Mouse (Mus musculus) neural tube, embryonic 15.5 days (tissue): Measurements from ENCODE around the gene Tctn1. TPM values are rescaled to one million over a fixed set of nuclear protein-coding genes. Genes with fewer than 3 reads are reported as not detected.

Experiments
- ATAC-seq: fragments of 200-750 bp; cut with Nextera tagmentation; 2 replicates; pipeline ENCODE4 v1.8.0; 2017; ENCODE audit warnings: mild to moderate bottlenecking, moderate TSS enrichment, moderate library complexity; ENCODE audit not compliant: low FRiP score
- H3K27ac ChIP-seq: fragments of 300-500 bp; sonication (generic); replicated peaks from 2 replicates; pipeline ENCODE4 v1.5.1; 2015; ENCODE audit warnings: mild to moderate bottlenecking, inconsistent platforms
- H3K27me3 ChIP-seq: fragments of 300-500 bp; sonication (generic); replicated peaks from 2 replicates; pipeline ENCODE4 v1.6.1; 2015; ENCODE audit warnings: inconsistent platforms
- H3K36me3 ChIP-seq: fragments of 300-500 bp; sonication (generic); 2 replicates; pipeline ENCODE4 v1.6.1; 2015; ENCODE audit warnings: inconsistent platforms
- H3K4me1 ChIP-seq: fragments of 300-500 bp; sonication (generic); 2 replicates; pipeline ENCODE4 v1.6.1; 2015; ENCODE audit warnings: inconsistent platforms
- H3K4me2 ChIP-seq: fragments of 300-500 bp; sonication (generic); 2 replicates; pipeline ENCODE4 v1.6.1; 2015; ENCODE audit warnings: inconsistent platforms, mild to moderate bottlenecking, moderate library complexity
- H3K4me3 ChIP-seq: fragments of 300-500 bp; sonication (generic); replicated peaks from 2 replicates; pipeline ENCODE4 v1.5.1; 2015; ENCODE audit warnings: mild to moderate bottlenecking, inconsistent platforms
- H3K9ac ChIP-seq: fragments of 300-500 bp; sonication (generic); replicated peaks from 2 replicates; pipeline ENCODE4 v1.6.1; 2015; ENCODE audit warnings: mild to moderate bottlenecking, inconsistent platforms
- H3K9me3 ChIP-seq: fragments of 300-500 bp; sonication (generic); replicated peaks from 2 replicates; pipeline ENCODE4 v1.6.1; 2016; ENCODE audit warnings: inconsistent platforms
- WGBS: fragments of 180-500 bp; shearing (Covaris S2); methylation state at CpG from one replicate; pipeline ENCODE4 v1.1.7; 2015; ENCODE audit warnings: mixed read lengths; 5-methylcytosine and 5-hydroxymethylcytosine counted together
- polyA plus RNA-seq: library from polyadenylated mRNA; unstranded; fragments of >200 nt; fragmentation: Nextera tagmentation; extraction: Ambion mirVana; gene quantifications from 2 replicates; pipeline ENCODE4 v1.2.1, GENCODE M21; 2015

The Tctn1 gene
- polyA plus RNA-seq, 1 experiment from 2014 or later, result 5.8 TPM

GRCm38 (mm10) chr5:122265942-122266341, 1.7 kb upstream of the Tctn1 start:
- Histone ChIP-seq H3K27me3 (no peaks in the 10 kb centered on the region), H3K4me3 (no peak overlapping the region), H3K36me3 (no peaks in the 10 kb centered on the region), H3K9me3 (no peaks in the 10 kb centered on the region), H3K4me1 (peaks cover 19% of the 10 kb centered on the region), H3K9ac (no peak overlapping the region), H3K27ac (no peak overlapping the region), H3K4me2 (no peak overlapping the region)
- 92% methylated on average over 2 of the region's 2 CpGs for WGBS
- no peak for ATAC-seq

- no peak overlapping the region for H3K9ac ChIP-seq
- no peaks in the 10 kb centered on the region for H3K36me3 ChIP-seq
- no peak overlapping the region for H3K4me3 ChIP-seq
- WGBS, result 80% methylated on average over 3 of the region's 3 CpGs
- H3K9me3 ChIP-seq, result no peaks in the 10 kb centered on the region
- no peak for ATAC-seq
- no peaks in the 10 kb centered on the region for H3K27me3 ChIP-seq
- peak overlapping the region; percentile 73; the same call in 1 of the 2 replicates for H3K4me2 ChIP-seq
- H3K27ac ChIP-seq, result no peak overlapping the region
- H3K4me1 ChIP-seq, result peaks cover 25% of the 10 kb centered on the region
Measured at GRCm38 (mm10) chr5:122265187-122265586, 927 bp upstream of the Tctn1 start.

DNA sequence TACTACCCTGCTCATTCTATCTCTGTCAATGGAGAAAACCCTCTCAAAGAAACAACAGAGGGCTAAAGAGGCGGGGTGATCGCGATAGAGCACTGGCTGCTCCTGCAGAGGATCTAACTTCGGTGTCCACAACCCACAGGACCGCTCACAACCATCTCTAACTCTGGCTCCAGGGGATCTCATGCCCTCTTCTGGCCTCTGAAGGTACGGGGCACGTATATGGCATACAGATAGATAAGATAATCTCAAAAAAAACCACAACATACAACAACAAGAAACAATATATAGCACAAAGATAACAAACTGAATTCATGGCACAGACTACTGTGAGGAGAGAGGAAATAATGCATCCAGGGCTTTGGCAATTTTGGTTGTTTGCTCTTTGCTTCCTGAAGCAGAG, 2.2 kb downstream of the Tctn1 start:
- Histone ChIP-seq H3K4me3 (no peak overlapping the region), H3K27ac (no peak overlapping the region), H3K9ac (no peak overlapping the region; the same call in 1 of the 2 replicates), H3K4me2 (0 out of 2 replicates have a peak overlapping the region, but pooled peaks have one; percentile 13), H3K27me3 (no peaks in the 10 kb centered on the region), H3K4me1 (peaks cover 25% of the 10 kb centered on the region), H3K36me3 (peaks cover 22% of the 10 kb centered on the region), H3K9me3 (no peaks in the 10 kb centered on the region)
- WGBS, result 42% methylated on average over 7 of the region's 7 CpGs
- no peak for ATAC-seq

DNA sequence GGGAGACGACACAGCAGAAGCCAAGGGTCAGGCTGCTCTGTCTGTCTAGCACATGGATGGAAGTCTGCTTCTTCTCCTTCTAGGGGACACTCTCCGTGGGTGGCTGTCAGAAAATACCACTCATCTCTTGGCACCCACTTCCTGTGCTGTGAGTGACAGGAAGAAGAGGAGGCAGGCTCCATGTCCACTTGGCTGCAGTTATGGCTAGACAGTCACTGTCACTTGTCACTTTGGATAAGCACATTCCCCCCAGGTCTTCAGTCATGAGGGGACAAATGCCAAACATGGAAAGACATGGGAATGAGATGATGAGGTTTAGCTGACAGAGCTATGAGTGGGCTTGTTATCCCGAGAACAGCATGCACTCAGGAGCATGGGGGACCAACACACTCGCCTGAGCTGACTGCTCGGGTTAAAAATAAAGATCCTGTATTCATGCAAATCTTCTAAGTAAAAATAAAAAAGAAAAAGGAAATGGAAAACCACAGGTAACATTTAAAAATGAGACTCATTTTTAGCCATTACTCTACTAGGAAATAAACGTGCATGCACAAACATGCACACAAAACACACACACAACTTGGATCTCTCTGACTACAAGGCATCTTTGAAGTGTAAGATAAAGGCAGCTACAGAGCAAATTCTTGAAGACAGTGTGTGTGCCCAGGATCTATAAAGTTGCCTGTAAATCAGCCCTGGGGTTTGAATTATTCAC, 6.1 kb downstream of the Tctn1 start:
- no peaks in the 10 kb centered on the region for H3K9me3 ChIP-seq
- no peak for ATAC-seq
- no peak overlapping the region for H3K9ac ChIP-seq
- peaks cover 16% of the 10 kb centered on the region for H3K4me1 ChIP-seq
- no peak overlapping the region for H3K27ac ChIP-seq
- H3K27me3 ChIP-seq, result no peaks in the 10 kb centered on the region
- H3K4me3 ChIP-seq, result no peak overlapping the region
- WGBS, result 87% methylated on average over 6 of the region's 6 CpGs
- no peak overlapping the region for H3K4me2 ChIP-seq
- H3K36me3 ChIP-seq, result peaks cover 57% of the 10 kb centered on the region

- H3K27me3 ChIP-seq, result no peaks in the 10 kb centered on the region
- no peak for ATAC-seq
- H3K9ac ChIP-seq, result no peak overlapping the region
- no peak overlapping the region for H3K4me3 ChIP-seq
- WGBS, result 74% methylated on average over 17 of the region's 17 CpGs
- no peaks in the 10 kb centered on the region for H3K4me1 ChIP-seq
- no peak overlapping the region for H3K27ac ChIP-seq
- peaks cover 70% of the 10 kb centered on the region for H3K36me3 ChIP-seq
- no peak overlapping the region for H3K4me2 ChIP-seq
- no peaks in the 10 kb centered on the region for H3K9me3 ChIP-seq
Measured at GRCm38 (mm10) chr5:122251895-122252606, 12.2 kb downstream of the Tctn1 start.

- no peaks in the 10 kb centered on the region for H3K9me3 ChIP-seq
- no peak overlapping the region for H3K9ac ChIP-seq
- no peak overlapping the region for H3K4me2 ChIP-seq
- peaks cover 44% of the 10 kb centered on the region for H3K36me3 ChIP-seq
- no peak overlapping the region for H3K27ac ChIP-seq
- peaks cover 5% of the 10 kb centered on the region for H3K4me1 ChIP-seq
- WGBS, result 92% methylated on average over 4 of the region's 4 CpGs
- H3K4me3 ChIP-seq, result no peak overlapping the region
- no peak for ATAC-seq
- H3K27me3 ChIP-seq, result no peaks in the 10 kb centered on the region
Measured at GRCm38 (mm10) chr5:122249281-122249680, 15.0 kb downstream of the Tctn1 start.

GRCm38 (mm10) chr5:122247934-122248333, 16.3 kb downstream of the Tctn1 start:
- no peak for ATAC-seq
- H3K9ac ChIP-seq, result no peak overlapping the region
- no peak overlapping the region for H3K4me3 ChIP-seq
- no peaks in the 10 kb centered on the region for H3K9me3 ChIP-seq
- H3K27me3 ChIP-seq, result no peaks in the 10 kb centered on the region
- no peak overlapping the region for H3K27ac ChIP-seq
- peaks cover 34% of the 10 kb centered on the region for H3K36me3 ChIP-seq
- WGBS, result 94% methylated on average over 7 of the region's 7 CpGs
- H3K4me2 ChIP-seq, result no peak overlapping the region
- peaks cover 16% of the 10 kb centered on the region for H3K4me1 ChIP-seq

DNA sequence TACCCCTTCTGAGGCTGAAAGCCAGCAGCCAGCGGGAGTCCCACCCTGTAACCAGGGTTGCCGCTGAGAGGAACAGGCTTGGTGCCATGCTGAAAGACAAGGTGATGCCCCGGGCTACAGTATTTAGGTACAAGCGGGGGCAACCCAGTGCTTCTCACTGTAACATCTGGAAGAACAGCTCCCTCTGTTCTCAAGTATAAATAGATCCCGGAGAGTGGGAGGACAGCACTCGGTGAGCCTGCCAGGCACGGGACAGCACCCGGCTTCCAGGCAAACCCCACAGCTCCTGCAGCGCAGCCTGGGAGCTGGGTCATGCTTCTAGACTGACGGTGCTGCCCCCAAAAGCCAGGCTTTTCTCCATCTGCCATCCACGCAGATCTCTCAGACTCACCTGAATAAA, 16.7 kb downstream of the Tctn1 start:
- ATAC-seq, result no peak
- Histone ChIP-seq H3K36me3 (peaks cover 30% of the 10 kb centered on the region), H3K9ac (no peak overlapping the region), H3K9me3 (no peaks in the 10 kb centered on the region), H3K27me3 (no peaks in the 10 kb centered on the region), H3K4me2 (no peak overlapping the region), H3K27ac (no peak overlapping the region), H3K4me1 (peaks cover 16% of the 10 kb centered on the region), H3K4me3 (no peak overlapping the region)
- 96% methylated on average over 11 of the region's 11 CpGs for WGBS

- H3K4me1 ChIP-seq, result peaks cover 16% of the 10 kb centered on the region
- no peak overlapping the region for H3K27ac ChIP-seq
- no peak for ATAC-seq
- 84% methylated on average over 10 of the region's 10 CpGs for WGBS
- no peaks in the 10 kb centered on the region for H3K9me3 ChIP-seq
- H3K9ac ChIP-seq, result no peak overlapping the region
- H3K27me3 ChIP-seq, result no peaks in the 10 kb centered on the region
- H3K4me2 ChIP-seq, result no peak overlapping the region
- H3K4me3 ChIP-seq, result no peak overlapping the region
- peaks cover 32% of the 10 kb centered on the region for H3K36me3 ChIP-seq
Measured at GRCm38 (mm10) chr5:122246547-122247167, 17.6 kb downstream of the Tctn1 start.

GRCm38 (mm10) chr5:122245186-122245585, 19.1 kb downstream of the Tctn1 start:
- H3K27me3 ChIP-seq, result no peaks in the 10 kb centered on the region

GRCm38 (mm10) chr5:122243781-122244523, 20.3 kb downstream of the Tctn1 start:
- peak; percentile 42; the same call in 1 of the 2 replicates for ATAC-seq
- peak overlapping the region; percentile 69 for H3K27ac ChIP-seq
- peaks cover 16% of the 10 kb centered on the region for H3K4me1 ChIP-seq
- no peaks in the 10 kb centered on the region for H3K27me3 ChIP-seq
- H3K36me3 ChIP-seq, result peaks cover 21% of the 10 kb centered on the region
- H3K4me2 ChIP-seq, result no peak overlapping the region
- no peak overlapping the region for H3K4me3 ChIP-seq
- no peaks in the 10 kb centered on the region for H3K9me3 ChIP-seq
- WGBS, result 48% methylated on average over 17 of the region's 17 CpGs
- no peak overlapping the region for H3K9ac ChIP-seq

More at GRCm38 (mm10) chr5:122245186-122245585, 19.1 kb downstream of the Tctn1 start:
- no peak overlapping the region for H3K27ac ChIP-seq
- no peak for ATAC-seq
- H3K4me3 ChIP-seq, result no peak overlapping the region
- no peaks in the 10 kb centered on the region for H3K9me3 ChIP-seq
- H3K9ac ChIP-seq, result no peak overlapping the region
- H3K4me2 ChIP-seq, result no peak overlapping the region
- 58% methylated on average over 3 of the region's 3 CpGs for WGBS
- peaks cover 16% of the 10 kb centered on the region for H3K4me1 ChIP-seq
- peaks cover 30% of the 10 kb centered on the region for H3K36me3 ChIP-seq
